Mouse (Mus musculus): ENCODE data around the gene Nuak1. TPM values are rescaled to one million over a fixed set of nuclear protein-coding genes. Genes with fewer than 3 reads are reported as not detected.
A peak's percentile ranks its signal among the peaks of the same experiment; 100 is the strongest.
"Not testable (repeated sequence)": the region's sequence is repeated elsewhere in the genome, so short reads cannot be mapped to it uniquely, and the experiment has no call there.

Gene Nuak1
- 5.3 and 5.7 TPM in 2 replicates for polyA plus RNA-seq (2012; rRNA removed)

GRCm38 (mm10) chr10:84440541-84441433, at the start of gene Nuak1:
TSS of gene Nuak1 (minus strand) at chr10:84440597.
- DNase-seq: peak; percentile 87
- Histone ChIP-seq H3K27ac (ENCODE audit: control insufficient read depth, insufficient read depth, low read length) (peak within 1 kb of the TSS; percentile 16; the same call in 1 of the 2 replicates), H3K4me3 (ENCODE audit: control insufficient read depth, insufficient read depth, low read length) (peak within 1 kb of the TSS; percentile 75), H3K27me3 (ENCODE audit: control insufficient read depth, insufficient read depth, low read length) (peaks cover 3% of the 10 kb centered on the region; the same call in 1 of the 2 replicates), H3K36me3 (ENCODE audit: control insufficient read depth, insufficient read depth, low read length) (no peaks in the 10 kb centered on the region), H3K4me1 (replicated peaks; ENCODE audit: control insufficient read depth, insufficient read depth, low read length) (peaks cover 10% of the 10 kb centered on the region)
- 1% methylated on average over 88 of the region's 94 CpGs for WGBS
- TF ChIP-seq CTCF (IDR thresholded peaks at IDR 0.05; ENCODE audit: borderline replicate concordance, control insufficient read depth, extremely low read depth, insufficient read depth, low read length, poor library complexity) (0 out of 2 replicates have a peak, but pooled peaks have one; percentile 8), POLR2A (IDR thresholded peaks at IDR 0.05; ENCODE audit: control insufficient read depth, extremely low read depth, insufficient read depth, low read length, poor library complexity) (peak; percentile 65)

- TF ChIP-seq POLR2A (IDR thresholded peaks at IDR 0.05; ENCODE audit: control insufficient read depth, extremely low read depth, insufficient read depth, low read length, poor library complexity) (no peak), CTCF (IDR thresholded peaks at IDR 0.05; ENCODE audit: borderline replicate concordance, control insufficient read depth, extremely low read depth, insufficient read depth, low read length, poor library complexity) (no peak)
- Histone ChIP-seq H3K36me3 (ENCODE audit: control insufficient read depth, insufficient read depth, low read length) (no peaks in the 10 kb centered on the region), H3K4me3 (ENCODE audit: control insufficient read depth, insufficient read depth, low read length) (no peak overlapping the region), H3K4me1 (replicated peaks; ENCODE audit: control insufficient read depth, insufficient read depth, low read length) (no peaks in the 10 kb centered on the region), H3K27ac (ENCODE audit: control insufficient read depth, insufficient read depth, low read length) (no peak overlapping the region), H3K27me3 (ENCODE audit: control insufficient read depth, insufficient read depth, low read length) (no peaks in the 10 kb centered on the region)
- no peak for DNase-seq
- WGBS: 37% methylated on average over 5 of the region's 5 CpGs
Measured at GRCm38 (mm10) chr10:84490115-84490514, 49.7 kb upstream of the Nuak1 start.

- DNase-seq: peak; percentile 76
- Histone ChIP-seq H3K36me3 (ENCODE audit: control insufficient read depth, insufficient read depth, low read length) (no peaks in the 10 kb centered on the region), H3K4me1 (replicated peaks; ENCODE audit: control insufficient read depth, insufficient read depth, low read length) (no peaks in the 10 kb centered on the region), H3K4me3 (ENCODE audit: control insufficient read depth, insufficient read depth, low read length) (no peak overlapping the region), H3K27ac (ENCODE audit: control insufficient read depth, insufficient read depth, low read length) (no peak overlapping the region), H3K27me3 (ENCODE audit: control insufficient read depth, insufficient read depth, low read length) (no peaks in the 10 kb centered on the region)
- 33% methylated on average over 6 of the region's 6 CpGs for WGBS
- no peak for TF ChIP-seq POLR2A (IDR thresholded peaks at IDR 0.05; ENCODE audit: control insufficient read depth, extremely low read depth, insufficient read depth, low read length, poor library complexity)
- TF ChIP-seq CTCF (IDR thresholded peaks at IDR 0.05; ENCODE audit: borderline replicate concordance, control insufficient read depth, extremely low read depth, insufficient read depth, low read length, poor library complexity): peak; percentile 81; the same call in 1 of the 2 replicates
Measured at GRCm38 (mm10) chr10:84488315-84488714, 47.9 kb upstream of the Nuak1 start.

- Histone ChIP-seq H3K4me1 (replicated peaks; ENCODE audit: control insufficient read depth, insufficient read depth, low read length) (no peaks in the 10 kb centered on the region), H3K36me3 (ENCODE audit: control insufficient read depth, insufficient read depth, low read length) (no peaks in the 10 kb centered on the region), H3K27me3 (ENCODE audit: control insufficient read depth, insufficient read depth, low read length) (no peaks in the 10 kb centered on the region), H3K4me3 (ENCODE audit: control insufficient read depth, insufficient read depth, low read length) (no peak overlapping the region), H3K27ac (ENCODE audit: control insufficient read depth, insufficient read depth, low read length) (no peak overlapping the region)
- no peak for DNase-seq
- WGBS: 55% methylated on average over 1 of the region's 1 CpGs
- TF ChIP-seq POLR2A (IDR thresholded peaks at IDR 0.05; ENCODE audit: control insufficient read depth, extremely low read depth, insufficient read depth, low read length, poor library complexity) (no peak), CTCF (IDR thresholded peaks at IDR 0.05; ENCODE audit: borderline replicate concordance, control insufficient read depth, extremely low read depth, insufficient read depth, low read length, poor library complexity) (no peak)
Measured at GRCm38 (mm10) chr10:84484661-84485060, 44.3 kb upstream of the Nuak1 start.

GRCm38 (mm10) chr10:84483553-84483952, 43.2 kb upstream of the Nuak1 start:
- H3K4me3 ChIP-seq (ENCODE audit: control insufficient read depth, insufficient read depth, low read length): no peak overlapping the region
- 83% methylated on average over 3 of the region's 3 CpGs for WGBS
- no peak overlapping the region for H3K27ac ChIP-seq (ENCODE audit: control insufficient read depth, insufficient read depth, low read length)
- H3K36me3 ChIP-seq (ENCODE audit: control insufficient read depth, insufficient read depth, low read length): no peaks in the 10 kb centered on the region
- H3K27me3 ChIP-seq (ENCODE audit: control insufficient read depth, insufficient read depth, low read length): no peaks in the 10 kb centered on the region
- DNase-seq: no peak
- H3K4me1 ChIP-seq (replicated peaks; ENCODE audit: control insufficient read depth, insufficient read depth, low read length): no peaks in the 10 kb centered on the region
- TF ChIP-seq POLR2A (IDR thresholded peaks at IDR 0.05; ENCODE audit: control insufficient read depth, extremely low read depth, insufficient read depth, low read length, poor library complexity) (no peak), CTCF (IDR thresholded peaks at IDR 0.05; ENCODE audit: borderline replicate concordance, control insufficient read depth, extremely low read depth, insufficient read depth, low read length, poor library complexity) (no peak)

- Histone ChIP-seq H3K4me1 (replicated peaks; ENCODE audit: control insufficient read depth, insufficient read depth, low read length) (no peaks in the 10 kb centered on the region), H3K36me3 (ENCODE audit: control insufficient read depth, insufficient read depth, low read length) (no peaks in the 10 kb centered on the region), H3K27ac (ENCODE audit: control insufficient read depth, insufficient read depth, low read length) (no peak overlapping the region), H3K4me3 (ENCODE audit: control insufficient read depth, insufficient read depth, low read length) (no peak overlapping the region), H3K27me3 (ENCODE audit: control insufficient read depth, insufficient read depth, low read length) (no peaks in the 10 kb centered on the region)
- DNase-seq: no peak
- WGBS: 94% methylated on average over 2 of the region's 2 CpGs
- TF ChIP-seq CTCF (IDR thresholded peaks at IDR 0.05; ENCODE audit: borderline replicate concordance, control insufficient read depth, extremely low read depth, insufficient read depth, low read length, poor library complexity): no peak
- TF ChIP-seq POLR2A (IDR thresholded peaks at IDR 0.05; ENCODE audit: control insufficient read depth, extremely low read depth, insufficient read depth, low read length, poor library complexity): no peak
Measured at GRCm38 (mm10) chr10:84483069-84483468, 42.7 kb upstream of the Nuak1 start.

- not testable (repeated sequence) for DNase-seq; H3K27me3 ChIP-seq (ENCODE audit: control insufficient read depth, insufficient read depth, low read length); H3K27ac ChIP-seq (ENCODE audit: control insufficient read depth, insufficient read depth, low read length); H3K4me3 ChIP-seq (ENCODE audit: control insufficient read depth, insufficient read depth, low read length); H3K4me1 ChIP-seq (replicated peaks; ENCODE audit: control insufficient read depth, insufficient read depth, low read length); H3K36me3 ChIP-seq (ENCODE audit: control insufficient read depth, insufficient read depth, low read length)
- 97% methylated on average over 15 of the region's 15 CpGs for WGBS
Measured at GRCm38 (mm10) chr10:84482418-84482817, 42.0 kb upstream of the Nuak1 start.

Data from thymus, adult 2 months (tissue).